Mouse (Mus musculus): ENCODE results near the gene A2ml1. TPM values are rescaled to one million over a fixed set of nuclear protein-coding genes. Genes with fewer than 3 reads are reported as not detected.

A2ml1 gene
- polyA plus RNA-seq, 1 experiment from 2014 or later, result 4.4 TPM

GRCm38 (mm10) chr6:128549463-128550452 lies 31.6 kb downstream of the A2ml1 start:
- H3K4me3 ChIP-seq (replicated peaks), result no peak overlapping the region
- ATAC-seq (ENCODE audit: low read depth), result no peak
- H3K4me2 ChIP-seq, result no peak overlapping the region
- H3K9me3 ChIP-seq (replicated peaks), result no peaks in the 10 kb centered on the region
- H3K36me3 ChIP-seq, result no peaks in the 10 kb centered on the region
- H3K27ac ChIP-seq, result no peak overlapping the region
- no peaks in the 10 kb centered on the region for H3K4me1 ChIP-seq (replicated peaks)
- 65% methylated on average over 15 of the region's 15 CpGs for WGBS (ENCODE audit: insufficient replicate concordance)
- no peaks in the 10 kb centered on the region for H3K27me3 ChIP-seq
- DNase-seq, result no peak
- H3K9ac ChIP-seq, result no peak overlapping the region

- Histone ChIP-seq H3K4me3 (replicated peaks) (no peak overlapping the region), H3K9ac (no peak overlapping the region), H3K36me3 (no peaks in the 10 kb centered on the region), H3K4me1 (replicated peaks) (no peaks in the 10 kb centered on the region), H3K4me2 (no peak overlapping the region), H3K27me3 (no peaks in the 10 kb centered on the region), H3K9me3 (replicated peaks) (no peaks in the 10 kb centered on the region), H3K27ac (no peak overlapping the region)
- 80% methylated on average over 10 of the region's 10 CpGs for WGBS (ENCODE audit: insufficient replicate concordance)
- DNase-seq, result no peak
- ATAC-seq (ENCODE audit: low read depth), result no peak
These were observed 32.9 kb downstream of the A2ml1 start for GRCm38 (mm10) chr6:128548532-128548931.

GRCm38 (mm10) chr6:128545402-128545801 lies 36.0 kb downstream of the A2ml1 start:
- Histone ChIP-seq H3K9me3 (replicated peaks) (no peaks in the 10 kb centered on the region), H3K4me3 (replicated peaks) (no peak overlapping the region), H3K27me3 (no peaks in the 10 kb centered on the region), H3K4me2 (no peak overlapping the region), H3K36me3 (no peaks in the 10 kb centered on the region), H3K9ac (no peak overlapping the region), H3K27ac (no peak overlapping the region), H3K4me1 (replicated peaks) (no peaks in the 10 kb centered on the region)
- no peak for DNase-seq
- no peak for ATAC-seq (ENCODE audit: low read depth)
- WGBS (ENCODE audit: insufficient replicate concordance), result 54% methylated on average over 4 of the region's 4 CpGs

GRCm38 (mm10) chr6:128543226-128543625 lies 38.2 kb downstream of the A2ml1 start:
- Histone ChIP-seq H3K36me3 (no peaks in the 10 kb centered on the region), H3K27ac (no peak overlapping the region), H3K4me3 (replicated peaks) (no peak overlapping the region), H3K4me2 (no peak overlapping the region), H3K9ac (no peak overlapping the region), H3K9me3 (replicated peaks) (no peaks in the 10 kb centered on the region), H3K27me3 (no peaks in the 10 kb centered on the region), H3K4me1 (replicated peaks) (no peaks in the 10 kb centered on the region)
- WGBS (ENCODE audit: insufficient replicate concordance), result 66% methylated on average over 13 of the region's 13 CpGs
- ATAC-seq (ENCODE audit: low read depth) (no peak), DNase-seq (no peak)

- Histone ChIP-seq H3K4me3 (replicated peaks) (no peak overlapping the region), H3K27ac (no peak overlapping the region), H3K4me1 (replicated peaks) (no peaks in the 10 kb centered on the region), H3K9me3 (replicated peaks) (no peaks in the 10 kb centered on the region), H3K36me3 (no peaks in the 10 kb centered on the region), H3K4me2 (no peak overlapping the region), H3K9ac (no peak overlapping the region), H3K27me3 (no peaks in the 10 kb centered on the region)
- 79% methylated on average over 2 of the region's 2 CpGs for WGBS (ENCODE audit: insufficient replicate concordance)
- DNase-seq, result no peak
- no peak for ATAC-seq (ENCODE audit: low read depth)
These were observed 46.2 kb downstream of the A2ml1 start for GRCm38 (mm10) chr6:128535250-128535649.

GRCm38 (mm10) chr6:128533296-128533695 lies 48.1 kb downstream of the A2ml1 start:
- Histone ChIP-seq H3K27me3 (no peaks in the 10 kb centered on the region), H3K4me3 (replicated peaks) (no peak overlapping the region), H3K4me2 (no peak overlapping the region), H3K27ac (peak overlapping the region; percentile 25; the same call in 1 of the 2 replicates), H3K9me3 (replicated peaks) (no peaks in the 10 kb centered on the region), H3K4me1 (replicated peaks) (no peaks in the 10 kb centered on the region), H3K36me3 (no peaks in the 10 kb centered on the region), H3K9ac (no peak overlapping the region)
- DNase-seq (no peak), ATAC-seq (ENCODE audit: low read depth) (peak; percentile 50)
- WGBS (ENCODE audit: insufficient replicate concordance), result 66% methylated on average over 6 of the region's 6 CpGs

- H3K36me3 ChIP-seq, result no peaks in the 10 kb centered on the region
- no peak overlapping the region for H3K9ac ChIP-seq
- H3K4me2 ChIP-seq, result no peak overlapping the region
- no peak overlapping the region for H3K4me3 ChIP-seq (replicated peaks)
- DNase-seq, result no peak
- H3K9me3 ChIP-seq (replicated peaks), result no peaks in the 10 kb centered on the region
- H3K27ac ChIP-seq, result no peak overlapping the region
- H3K4me1 ChIP-seq (replicated peaks), result no peaks in the 10 kb centered on the region
- no peaks in the 10 kb centered on the region for H3K27me3 ChIP-seq
- no peak for ATAC-seq (ENCODE audit: low read depth)
- WGBS (ENCODE audit: insufficient replicate concordance), result 70% methylated on average over 9 of the region's 9 CpGs
These were observed 48.7 kb downstream of the A2ml1 start for GRCm38 (mm10) chr6:128532701-128533100.

GRCm38 (mm10) chr6:128528491-128528890 lies 52.9 kb downstream of the A2ml1 start:
- H3K27me3 ChIP-seq, result no peaks in the 10 kb centered on the region
- H3K36me3 ChIP-seq, result 0 out of 2 replicates have a peak, but pooled peaks cover 3% of the 10 kb centered on the region
- H3K4me2 ChIP-seq, result no peak overlapping the region
- H3K9me3 ChIP-seq (replicated peaks), result 0 out of 2 replicates have a peak, but pooled peaks cover 3% of the 10 kb centered on the region
- ATAC-seq (ENCODE audit: low read depth) (no peak), DNase-seq (no peak)
- H3K4me1 ChIP-seq (replicated peaks), result no peaks in the 10 kb centered on the region
- H3K9ac ChIP-seq, result no peak overlapping the region
- H3K4me3 ChIP-seq (replicated peaks), result no peak overlapping the region
- H3K27ac ChIP-seq, result no peak overlapping the region
- WGBS (ENCODE audit: insufficient replicate concordance), result 58% methylated on average over 4 of the region's 4 CpGs

GRCm38 (mm10) chr6:128527110-128527509 lies 54.3 kb downstream of the A2ml1 start:
- Histone ChIP-seq H3K27ac (no peak overlapping the region), H3K4me1 (replicated peaks) (no peaks in the 10 kb centered on the region), H3K4me2 (no peak overlapping the region), H3K36me3 (0 out of 2 replicates have a peak, but pooled peaks cover 3% of the 10 kb centered on the region), H3K4me3 (replicated peaks) (no peak overlapping the region), H3K27me3 (no peaks in the 10 kb centered on the region), H3K9me3 (replicated peaks) (0 out of 2 replicates have a peak, but pooled peaks cover 3% of the 10 kb centered on the region), H3K9ac (no peak overlapping the region)
- WGBS (ENCODE audit: insufficient replicate concordance), result 10% methylated on average over 1 of the region's 1 CpGs
- ATAC-seq (ENCODE audit: low read depth), result no peak; the same call in 1 of the 2 replicates
- DNase-seq, result no peak

GRCm38 (mm10) chr6:128526601-128527000 lies 54.8 kb downstream of the A2ml1 start, which contains the start of gene Pzp:
Gene Pzp (minus strand): TSS chr6:128526720.
- peak within 1 kb of the TSS; percentile 25; the same call in 1 of the 2 replicates for H3K4me3 ChIP-seq (replicated peaks)
- H3K9ac ChIP-seq, result no peak within 1 kb of the TSS
- H3K4me2 ChIP-seq, result no peak within 1 kb of the TSS
- no peaks in the 10 kb centered on the region for H3K27me3 ChIP-seq
- H3K4me1 ChIP-seq (replicated peaks), result no peaks in the 10 kb centered on the region
- ATAC-seq (ENCODE audit: low read depth) (no peak), DNase-seq (no peak)
- WGBS (ENCODE audit: insufficient replicate concordance), result 59% methylated on average over 4 of the region's 4 CpGs
- 0 out of 2 replicates have a peak, but pooled peaks cover 3% of the 10 kb centered on the region for H3K36me3 ChIP-seq
- H3K27ac ChIP-seq, result peak within 1 kb of the TSS; percentile 66
- 0 out of 2 replicates have a peak, but pooled peaks cover 3% of the 10 kb centered on the region for H3K9me3 ChIP-seq (replicated peaks)

- H3K9me3 ChIP-seq (replicated peaks), result 0 out of 2 replicates have a peak, but pooled peaks cover 3% of the 10 kb centered on the region
- peak overlapping the region; percentile 66 for H3K27ac ChIP-seq
- H3K9ac ChIP-seq, result no peak overlapping the region
- H3K27me3 ChIP-seq, result no peaks in the 10 kb centered on the region
- H3K4me2 ChIP-seq, result no peak overlapping the region
- peak overlapping the region; percentile 25; the same call in 1 of the 2 replicates for H3K4me3 ChIP-seq (replicated peaks)
- 0 out of 2 replicates have a peak, but pooled peaks cover 3% of the 10 kb centered on the region for H3K36me3 ChIP-seq
- DNase-seq (no peak), ATAC-seq (ENCODE audit: low read depth) (peak; percentile 45)
- WGBS (ENCODE audit: insufficient replicate concordance), result 65% methylated on average over 4 of the region's 4 CpGs
- H3K4me1 ChIP-seq (replicated peaks), result no peaks in the 10 kb centered on the region
These were observed 55.6 kb downstream of the A2ml1 start for GRCm38 (mm10) chr6:128525801-128526200.
